Mouse (Mus musculus): Measurements from ENCODE around the gene Musk.

DNA sequence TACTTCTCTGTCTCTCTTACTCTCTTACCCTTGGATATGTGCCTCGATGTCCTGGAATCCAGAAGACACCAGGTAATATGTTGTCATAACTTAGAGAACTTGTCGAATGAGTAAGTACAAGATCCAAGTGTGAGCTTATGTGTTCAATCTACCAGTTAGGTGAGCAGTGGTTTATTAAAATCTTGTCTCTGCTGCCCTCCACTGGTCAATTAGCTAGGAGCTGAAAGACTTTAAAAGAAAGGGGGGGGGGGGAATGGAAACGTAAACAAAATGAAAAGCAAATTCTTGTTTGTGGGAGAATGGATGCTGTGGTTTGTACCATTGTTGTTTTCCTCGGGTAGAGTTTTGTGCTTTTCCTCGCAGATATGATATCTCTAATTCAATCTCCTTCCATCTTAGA lies 32.4 kb upstream of the Musk start:
- TF ChIP-seq CTCF (IDR thresholded peaks at IDR 0.05; ENCODE audit: low read depth) (peak; percentile 74), EP300 (IDR thresholded peaks at IDR 0.05; ENCODE audit: low read depth) (no peak)
